Mouse (Mus musculus) myocyte (in vitro differentiated cells): Measurements from ENCODE around the gene Onecut1. TPM values are rescaled to one million over a fixed set of nuclear protein-coding genes. Genes with fewer than 3 reads are reported as not detected.

Source experiments
- H3K27me3 ChIP-seq: one replicate; pipeline ENCODE4 v1.6.1; 2011; ENCODE audit not compliant: control insufficient read depth, insufficient read depth, insufficient read length
- H3K36me3 ChIP-seq: one replicate; pipeline ENCODE4 v1.6.1; 2011; ENCODE audit not compliant: control insufficient read depth, insufficient read depth
- H3K4me2 ChIP-seq: one replicate; pipeline ENCODE4 v1.6.1; 2011; ENCODE audit warnings: low read depth, control low read depth
- H3K4me3 ChIP-seq: one replicate; pipeline ENCODE4 v1.5.1; 2011; ENCODE audit warnings: mild to moderate bottlenecking, control low read depth, moderate library complexity
- H3K79me2 ChIP-seq: one replicate; pipeline ENCODE4 v1.6.1; 2011; ENCODE audit not compliant: control insufficient read depth, insufficient read depth
- H3ac ChIP-seq: one replicate; pipeline ENCODE4 v1.6.1; 2011; ENCODE audit not compliant: control insufficient read depth, insufficient read length
- CEBPB ChIP-seq: IDR thresholded peaks from 2 replicates; pipeline ENCODE4 v1.6.1; 2011; ENCODE audit warnings: mild to moderate bottlenecking, moderate library complexity; ENCODE audit not compliant: poor library complexity, insufficient read depth, severe bottlenecking
- E2F4 ChIP-seq: IDR thresholded peaks from one replicate; pipeline ENCODE4 v1.6.1; 2011; ENCODE audit warnings: mild to moderate bottlenecking, control low read depth, moderate library complexity; ENCODE audit not compliant: insufficient read depth
- MAX ChIP-seq: IDR thresholded peaks from one replicate; pipeline ENCODE4 v1.6.1; 2011; ENCODE audit warnings: low read depth, mild to moderate bottlenecking, control low read depth
- MYOD1 ChIP-seq, 3 experiments: IDR thresholded peaks; one replicate each; pipeline ENCODE4 v1.6.1; 2011; ENCODE audit warnings: control low read depth in 2 of 3, low read depth in 2 of 3, mild to moderate bottlenecking in 2 of 3, moderate library complexity in 1 of 3; ENCODE audit not compliant: insufficient read length in 2 of 3, control insufficient read depth in 1 of 3
- MYOG ChIP-seq, 3 experiments: IDR thresholded peaks; one replicate each; pipeline ENCODE4 v1.6.1; 2011; ENCODE audit warnings: control low read depth in 2 of 3, low read depth in 2 of 3, mild to moderate bottlenecking in 2 of 3; ENCODE audit not compliant: insufficient read length in 2 of 3, control insufficient read depth in 1 of 3, insufficient read depth in 1 of 3
- POLR2A ChIP-seq: IDR thresholded peaks from one replicate; pipeline ENCODE4 v1.6.1; 2011; ENCODE audit warnings: low read depth, mild to moderate bottlenecking, control low read depth, moderate library complexity; ENCODE audit not compliant: insufficient read length
- POLR2AphosphoS2 ChIP-seq: IDR thresholded peaks from one replicate; pipeline ENCODE4 v1.6.1; 2011; ENCODE audit warnings: low read depth, control low read depth; ENCODE audit not compliant: insufficient read length
- REST ChIP-seq: IDR thresholded peaks from one replicate; pipeline ENCODE4 v1.6.1; 2011; ENCODE audit warnings: mild to moderate bottlenecking, control low read depth, moderate library complexity; ENCODE audit not compliant: insufficient read depth, insufficient read length
- SRF ChIP-seq: IDR thresholded peaks from one replicate; pipeline ENCODE4 v1.6.1; 2011; ENCODE audit warnings: low read depth; ENCODE audit not compliant: control insufficient read depth, insufficient read length
- TCF12 ChIP-seq: IDR thresholded peaks from one replicate; pipeline ENCODE4 v1.6.1; 2011; ENCODE audit warnings: mild to moderate bottlenecking, control low read depth; ENCODE audit not compliant: poor library complexity, insufficient read depth, severe bottlenecking
- TCF3 ChIP-seq: IDR thresholded peaks from one replicate; pipeline ENCODE4 v1.6.1; 2011; ENCODE audit warnings: low read depth, control low read depth; ENCODE audit not compliant: insufficient read length
- USF1 ChIP-seq: IDR thresholded peaks from one replicate; pipeline ENCODE4 v1.6.1; 2011; ENCODE audit warnings: low read depth, mild to moderate bottlenecking, control low read depth, moderate library complexity
- polyA plus RNA-seq: library from polyadenylated mRNA; unstranded; fragments of >200 nt; fragmentation: generic; extraction: Trizol; gene quantifications from one replicate; pipeline ENCODE4 v1.2.1, GENCODE M21; 2012; ENCODE audit warnings: missing spikeins

Onecut1 gene
- polyA plus RNA-seq, 1 experiment, result not detected

DNA sequence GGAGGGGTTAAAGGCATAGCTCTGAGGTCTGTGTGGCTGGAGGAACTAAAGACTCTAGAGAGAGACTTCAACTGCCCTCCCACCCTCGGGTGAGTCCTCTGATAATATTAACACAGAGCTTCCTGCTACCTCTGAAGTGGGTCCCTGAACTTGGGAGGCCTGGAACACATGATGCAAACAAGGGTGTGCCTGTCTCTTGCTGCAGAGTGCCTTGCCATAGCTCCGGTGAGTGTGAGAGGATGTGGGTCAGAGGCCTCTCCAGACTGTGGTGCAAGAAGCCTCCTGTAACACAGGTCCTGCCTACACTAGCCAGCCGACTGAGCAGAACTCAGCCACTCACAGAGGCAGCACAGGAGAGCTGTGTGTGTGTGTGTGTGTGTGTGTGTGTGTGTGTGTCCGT, 45.2 kb downstream of the Onecut1 start:
- H3ac ChIP-seq, result no peak overlapping the region
- no peaks in the 10 kb centered on the region for H3K36me3 ChIP-seq
- H3K79me2 ChIP-seq, result no peaks in the 10 kb centered on the region
- H3K4me3 ChIP-seq, result no peak overlapping the region
- TF ChIP-seq TCF3 (no peak), USF1 (no peak), TCF12 (no peak), POLR2AphosphoS2 (no peak), MYOG (IDR thresholded peaks at IDR 0.05; ENCODE audit: control insufficient read depth in 1 of 3, insufficient read depth in 1 of 3, insufficient read length in 2 of 3, low read depth in 2 of 3) (no peak), MAX (no peak), POLR2A (no peak), MYOD1 (IDR thresholded peaks at IDR 0.05; ENCODE audit: control insufficient read depth in 1 of 3, insufficient read length in 2 of 3, low read depth in 2 of 3) (no peak), SRF (no peak), E2F4 (no peak), CEBPB (no peak), REST (no peak)
- no peaks in the 10 kb centered on the region for H3K27me3 ChIP-seq
- no peak overlapping the region for H3K4me2 ChIP-seq

DNA sequence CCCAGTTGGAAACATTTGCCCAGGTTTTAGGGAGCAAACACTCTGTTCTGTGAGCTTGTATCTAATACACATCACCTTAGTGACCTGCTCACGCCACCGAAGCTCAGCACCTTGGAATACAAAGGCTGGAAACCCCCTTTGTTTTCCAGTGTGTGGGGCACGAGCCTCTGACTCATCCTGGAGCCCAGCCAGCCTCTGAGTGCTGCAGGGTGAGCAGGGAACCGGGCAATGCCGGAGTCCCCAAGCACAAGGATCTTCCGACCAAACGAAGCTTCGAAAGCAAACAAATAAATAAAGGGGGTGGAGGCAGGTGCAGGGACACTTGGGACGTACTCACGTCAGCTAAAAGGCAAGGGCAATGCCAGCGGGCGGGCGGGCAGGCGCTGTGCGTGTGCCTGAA, 47.5 kb downstream of the Onecut1 start:
- Histone ChIP-seq H3K79me2 (no peaks in the 10 kb centered on the region), H3K36me3 (no peaks in the 10 kb centered on the region), H3K4me2 (no peak overlapping the region), H3ac (no peak overlapping the region), H3K27me3 (no peaks in the 10 kb centered on the region), H3K4me3 (no peak overlapping the region)
- TF ChIP-seq POLR2AphosphoS2 (no peak), E2F4 (no peak), MAX (no peak), CEBPB (no peak), TCF3 (no peak), TCF12 (no peak), USF1 (no peak), MYOG (IDR thresholded peaks at IDR 0.05; ENCODE audit: control insufficient read depth in 1 of 3, insufficient read depth in 1 of 3, insufficient read length in 2 of 3, low read depth in 2 of 3) (no peak), SRF (no peak), POLR2A (no peak), REST (no peak), MYOD1 (IDR thresholded peaks at IDR 0.05; ENCODE audit: control insufficient read depth in 1 of 3, insufficient read length in 2 of 3, low read depth in 2 of 3) (no peak)

DNA sequence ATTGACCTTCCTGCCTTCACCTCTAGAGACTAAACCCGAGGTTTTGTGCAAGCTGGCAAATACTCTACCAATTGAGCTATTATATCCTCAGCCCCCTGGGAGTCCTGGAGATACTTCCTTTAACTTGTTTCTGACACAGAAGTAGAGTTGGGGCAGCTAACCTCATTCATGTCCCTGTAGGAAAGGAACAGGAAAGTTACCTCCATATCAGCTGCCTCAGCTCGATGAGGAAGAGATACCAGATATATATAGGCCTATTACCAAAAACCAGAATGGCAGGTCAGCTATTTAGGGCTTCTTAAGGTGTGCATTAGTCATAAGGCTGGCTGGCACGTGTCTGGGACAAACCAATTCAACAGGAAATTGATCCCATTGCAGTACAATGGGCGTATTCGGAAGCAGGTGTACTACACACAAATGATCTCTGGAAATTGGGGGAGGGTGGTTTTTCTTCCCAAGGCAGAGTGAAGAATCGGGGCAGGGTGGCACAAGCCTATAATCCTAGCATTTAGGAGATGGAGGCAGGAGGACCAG, 48.6 kb downstream of the Onecut1 start:
- no peaks in the 10 kb centered on the region for H3K79me2 ChIP-seq
- H3ac ChIP-seq, result no peak overlapping the region
- H3K4me3 ChIP-seq, result no peak overlapping the region
- H3K36me3 ChIP-seq, result no peaks in the 10 kb centered on the region
- TF ChIP-seq MAX (no peak), USF1 (no peak), MYOG (IDR thresholded peaks at IDR 0.05; ENCODE audit: control insufficient read depth in 1 of 3, insufficient read depth in 1 of 3, insufficient read length in 2 of 3, low read depth in 2 of 3) (no peak), TCF3 (no peak), SRF (no peak), REST (no peak), POLR2AphosphoS2 (no peak), POLR2A (no peak), CEBPB (no peak), E2F4 (no peak), MYOD1 (IDR thresholded peaks at IDR 0.05; ENCODE audit: control insufficient read depth in 1 of 3, insufficient read length in 2 of 3, low read depth in 2 of 3) (no peak), TCF12 (no peak)
- H3K4me2 ChIP-seq, result no peak overlapping the region
- no peaks in the 10 kb centered on the region for H3K27me3 ChIP-seq

DNA sequence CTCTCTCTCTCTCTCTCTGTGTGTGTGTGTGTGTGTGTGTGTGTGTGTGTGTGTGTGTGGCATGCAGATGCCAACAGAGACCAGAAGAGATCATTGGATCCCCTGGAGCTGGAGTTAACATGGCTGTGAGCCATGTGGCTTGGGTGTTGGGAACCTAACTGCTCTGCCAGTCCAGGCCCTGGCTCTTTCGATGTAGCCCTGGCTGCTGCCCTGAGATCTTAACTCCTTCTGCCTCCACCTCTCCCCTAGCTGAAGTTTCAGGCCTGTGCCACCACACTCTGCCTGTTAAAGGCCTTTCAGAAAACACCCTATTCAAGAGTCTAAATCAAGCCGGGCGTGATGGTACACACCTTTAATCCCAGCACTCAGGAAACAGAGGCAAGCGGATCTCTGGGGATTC, 49.7 kb downstream of the Onecut1 start:
- Histone ChIP-seq H3K27me3 (no peaks in the 10 kb centered on the region), H3K4me3 (no peak overlapping the region), H3K79me2 (no peaks in the 10 kb centered on the region), H3K4me2 (no peak overlapping the region), H3K36me3 (no peaks in the 10 kb centered on the region), H3ac (no peak overlapping the region)
- TF ChIP-seq MYOD1 (IDR thresholded peaks at IDR 0.05; ENCODE audit: control insufficient read depth in 1 of 3, insufficient read length in 2 of 3, low read depth in 2 of 3), result no peak
- TF ChIP-seq USF1, result no peak
- TF ChIP-seq SRF, result no peak
- TF ChIP-seq REST, result no peak
- TF ChIP-seq CEBPB, result no peak
- no peak for TF ChIP-seq TCF3
- TF ChIP-seq TCF12, result no peak
- no peak for TF ChIP-seq POLR2AphosphoS2
- TF ChIP-seq MAX, result no peak
- TF ChIP-seq POLR2A, result no peak
- no peak for TF ChIP-seq E2F4
- no peak for TF ChIP-seq MYOG (IDR thresholded peaks at IDR 0.05; ENCODE audit: control insufficient read depth in 1 of 3, insufficient read depth in 1 of 3, insufficient read length in 2 of 3, low read depth in 2 of 3)
